Mouse (Mus musculus) testis, adult 2 months (tissue): ENCODE measurements at regions not wholly inside any gene's neighbourhood (a gene's known extent, or its start where the extent isn't known, plus 50 kb on each side); places are given as distances from the start of the nearest gene placed in this dataset.

Experiments
- CTCF ChIP-seq: fragments of 200-500 bp; IDR thresholded peaks from 2 replicates; pipeline ENCODE4 v1.5.1; 2012; ENCODE audit warnings: low read depth, mild to moderate bottlenecking, inconsistent platforms, low read length, moderate library complexity; ENCODE audit not compliant: control insufficient read depth, insufficient read depth, insufficient replicate concordance
- POLR2A ChIP-seq: fragments of 200-500 bp; IDR thresholded peaks from 2 replicates; pipeline ENCODE4 v1.6.1; 2012; ENCODE audit warnings: low read depth, mild to moderate bottlenecking, inconsistent platforms, low read length, moderate library complexity; ENCODE audit not compliant: control insufficient read depth

GRCm38 (mm10) chr12:54382965-54383364 lies 179.3 kb upstream of the Egln3 start:
- no peak for TF ChIP-seq CTCF
- TF ChIP-seq POLR2A = no peak
